Mouse (Mus musculus) heart, postnatal 36 days (tissue): ENCODE results near the gene Wfdc12. TPM values are rescaled to one million over a fixed set of nuclear protein-coding genes. Genes with fewer than 3 reads are reported as not detected.
"Not testable (repeated sequence)": the region's sequence is repeated elsewhere in the genome, so short reads cannot be mapped to it uniquely, and the experiment has no call there.

Experiments used
- DNase-seq, 2 experiments: peaks; one replicate each; pipeline ENCODE4 v3.0.0; 2021 to 2022
- intact Hi-C: fragments of 180-260 bp; cut with DNase I; formaldehyde crosslinking; loops from one replicate; pipeline ENCODE4 v1.15.1; 2025
- total RNA-seq, 2 experiments: library from RNA; stranded (reverse); gene quantifications; 2 replicates each; pipeline ENCODE4 v1.2.3; 2021

Wfdc12 gene
- not detected for total RNA-seq

- intact Hi-C loops, result no loop called here
- DNase-seq, result no peak
Observed at GRCm38 (mm10) chr2:164190576-164190975, at the start of gene Wfdc12. Gene Wfdc12, minus strand, starts transcription at chr2:164190608.

GRCm38 (mm10) chr2:164238366-164238765, 48.0 kb upstream of the Wfdc12 start, which contains the start of gene Svs2:
Gene Svs2, minus strand, starts transcription at chr2:164238466.
- DNase-seq, result no peak

GRCm38 (mm10) chr2:164232671-164233070, 42.3 kb upstream of the Wfdc12 start:
- DNase-seq, result no peak
- intact Hi-C loops, result no loop called here

More at GRCm38 (mm10) chr2:164238366-164238765, 48.0 kb upstream of the Wfdc12 start, which contains the start of gene Svs2:
- intact Hi-C loops, result no loop called here

GRCm38 (mm10) chr2:164228361-164229070, 38.1 kb upstream of the Wfdc12 start:
- intact Hi-C loops, result no loop called here
- no peak for DNase-seq

GRCm38 (mm10) chr2:164221522-164221921, 31.1 kb upstream of the Wfdc12 start, which contains the start of gene Wfdc15b:
Gene Wfdc15b, minus strand, starts transcription at chr2:164221660.
- DNase-seq, result no peak
- intact Hi-C loops, result no loop called here

- intact Hi-C loops, result no loop called here
- DNase-seq, result no peak
Observed at GRCm38 (mm10) chr2:164219295-164219694, 28.9 kb upstream of the Wfdc12 start.

GRCm38 (mm10) chr2:164212711-164213110, 22.3 kb upstream of the Wfdc12 start:
- DNase-seq, result no peak
- intact Hi-C loops, result no loop called here

- intact Hi-C loops, result no loop called here
- no peak for DNase-seq
Observed at GRCm38 (mm10) chr2:164210892-164211291, 20.5 kb upstream of the Wfdc12 start.

GRCm38 (mm10) chr2:164206676-164207075, 16.3 kb upstream of the Wfdc12 start:
- intact Hi-C loops, result no loop called here

GRCm38 (mm10) chr2:164206011-164206410, 15.6 kb upstream of the Wfdc12 start:
- DNase-seq, intact Hi-C loops: not testable (repeated sequence)

More at GRCm38 (mm10) chr2:164206676-164207075, 16.3 kb upstream of the Wfdc12 start:
- no peak for DNase-seq

GRCm38 (mm10) chr2:164199626-164200327, 9.4 kb upstream of the Wfdc12 start, which contains the start of gene Wfdc15a:
Gene Wfdc15a, minus strand, starts transcription at chr2:164200130.
- no peak for DNase-seq

GRCm38 (mm10) chr2:164196700-164196990, 6.2 kb upstream of the Wfdc12 start:
- intact Hi-C loops, result no loop called here
- no peak for DNase-seq

More at GRCm38 (mm10) chr2:164199626-164200327, 9.4 kb upstream of the Wfdc12 start, which contains the start of gene Wfdc15a:
- intact Hi-C loops, result no loop called here

- no peak for DNase-seq
- intact Hi-C loops, result no loop called here
Observed at GRCm38 (mm10) chr2:164195971-164196699, 5.7 kb upstream of the Wfdc12 start.

- DNase-seq, result no peak
- intact Hi-C loops, result no loop called here
Observed at GRCm38 (mm10) chr2:164194959-164195630, 4.7 kb upstream of the Wfdc12 start.

- intact Hi-C loops, result no loop called here
- no peak for DNase-seq
Observed at GRCm38 (mm10) chr2:164192279-164192678, 1.9 kb upstream of the Wfdc12 start.

- intact Hi-C loops, result no loop called here
- no peak for DNase-seq
Observed at GRCm38 (mm10) chr2:164188722-164189121, 1.7 kb downstream of the Wfdc12 start.

- intact Hi-C loops, result loop anchor here (5.0 kb wide), 1 partner anchor 82 kb away; no protein-coding TSS in a partner anchor
- no peak for DNase-seq
Observed at GRCm38 (mm10) chr2:164184145-164184719, 6.2 kb downstream of the Wfdc12 start.

GRCm38 (mm10) chr2:164183340-164183739, 7.1 kb downstream of the Wfdc12 start:
- no peak for DNase-seq
- intact Hi-C loops, result loop anchor here (5.0 kb wide), 1 partner anchor 81 kb away; no protein-coding TSS in a partner anchor

GRCm38 (mm10) chr2:164182692-164183255, 7.6 kb downstream of the Wfdc12 start, which contains the start of gene Wfdc5:
Gene Wfdc5, minus strand, starts transcription at chr2:164182742.
- intact Hi-C loops, result loop anchor here (5.0 kb wide), 1 partner anchor 80 kb away; no protein-coding TSS in a partner anchor

More at GRCm38 (mm10) chr2:164182692-164183255, 7.6 kb downstream of the Wfdc12 start, which contains the start of gene Wfdc5:
- DNase-seq, result no peak
